Mouse (Mus musculus) bone marrow macrophage, adult 2 months (primary cell): ENCODE results near the gene Pou3f1.

Experiments used
- CTCF ChIP-seq: IDR thresholded peaks from 2 replicates; pipeline ENCODE4 v1.5.1; 2012; ENCODE audit warnings: low read depth, mild to moderate bottlenecking, low read length, moderate library complexity
- POLR2A ChIP-seq: IDR thresholded peaks from 2 replicates; pipeline ENCODE4 v1.6.1; 2012; ENCODE audit warnings: mild to moderate bottlenecking, low read depth, low read length, borderline replicate concordance

- TF ChIP-seq CTCF (no peak), POLR2A (peak; percentile 58; the same call in 1 of the 2 replicates)
These were observed 43.8 kb downstream of the Pou3f1 start, which contains the start of gene Fhl3 for GRCm38 (mm10) chr4:124700248-124700971.
